Mouse (Mus musculus) frontal cortex, adult 2 months (tissue): ENCODE data around the gene Cracr2b. TPM values are rescaled to one million over a fixed set of nuclear protein-coding genes. Genes with fewer than 3 reads are reported as not detected.

Source experiments
- DNase-seq, 2 experiments: peaks; one replicate each; pipeline ENCODE4 v3.0.0; 2022; ENCODE audit warnings: low spot score in 1 of 2; ENCODE audit errors: extremely low spot score in 1 of 2
- polyA plus RNA-seq: library from polyadenylated mRNA; depleted of rRNA; stranded (reverse); fragments of >200 nt; gene quantifications from 2 replicates; pipeline ENCODE4 v1.2.3, GENCODE M21; 2012

The Cracr2b gene
- polyA plus RNA-seq, 1 experiment: 8.7 TPM

GRCm38 (mm10) chr7:141468164-141468521, 7.2 kb downstream of the Cracr2b start:
- DNase-seq: no peak

- DNase-seq: peak in 1 of 2 experiments; percentile 70
Observed at GRCm38 (mm10) chr7:141468522-141469211, 7.8 kb downstream of the Cracr2b start.

DNA sequence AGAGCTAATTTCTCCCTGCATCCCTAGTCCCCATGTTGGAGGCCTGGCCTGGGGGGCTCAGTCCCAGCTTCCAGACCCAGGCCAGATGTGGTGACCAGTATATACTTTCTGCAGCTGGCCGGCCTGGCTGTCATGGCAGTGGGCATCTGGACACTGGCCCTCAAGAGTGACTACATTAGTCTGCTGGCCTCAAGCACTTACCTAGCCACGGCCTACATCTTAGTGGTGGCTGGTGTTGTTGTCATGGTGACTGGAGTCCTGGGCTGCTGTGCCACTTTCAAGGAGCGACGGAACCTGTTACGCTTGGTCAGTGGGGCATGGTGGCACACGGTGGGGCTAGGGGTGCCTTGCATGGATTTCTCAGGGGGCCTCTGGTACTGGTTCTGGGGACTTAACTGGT, 8.5 kb downstream of the Cracr2b start:
- DNase-seq: no peak

GRCm38 (mm10) chr7:141469901-141470636, 9.2 kb downstream of the Cracr2b start:
- no peak for DNase-seq

- DNase-seq: no peak
Observed at GRCm38 (mm10) chr7:141470637-141470944, 9.7 kb downstream of the Cracr2b start.

GRCm38 (mm10) chr7:141471236-141471635, 10.3 kb downstream of the Cracr2b start:
- DNase-seq: no peak

- no peak for DNase-seq
Observed at GRCm38 (mm10) chr7:141472226-141472625, 11.3 kb downstream of the Cracr2b start.

- DNase-seq: no peak
Observed at GRCm38 (mm10) chr7:141472763-141473162, 11.9 kb downstream of the Cracr2b start.

DNA sequence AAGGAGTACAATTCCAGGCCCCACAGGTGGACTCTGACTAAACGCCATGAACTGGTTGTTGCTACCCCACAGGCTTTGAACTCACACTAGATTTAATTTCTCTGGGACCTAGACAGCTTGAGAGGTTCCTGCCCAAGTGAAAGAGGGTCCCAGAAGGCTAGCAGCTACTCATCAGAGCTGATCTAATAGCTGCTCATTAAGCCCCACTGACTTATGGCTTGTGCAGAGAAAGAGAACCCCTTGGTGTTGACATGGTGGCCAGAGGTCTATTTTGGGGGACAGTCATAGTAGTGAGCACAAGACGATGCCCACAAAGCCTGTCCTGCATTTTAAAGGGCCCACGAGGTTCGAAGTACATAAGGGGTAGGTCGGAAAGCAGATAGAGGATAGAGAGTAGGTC, 13.3 kb downstream of the Cracr2b start:
- no peak for DNase-seq

DNA sequence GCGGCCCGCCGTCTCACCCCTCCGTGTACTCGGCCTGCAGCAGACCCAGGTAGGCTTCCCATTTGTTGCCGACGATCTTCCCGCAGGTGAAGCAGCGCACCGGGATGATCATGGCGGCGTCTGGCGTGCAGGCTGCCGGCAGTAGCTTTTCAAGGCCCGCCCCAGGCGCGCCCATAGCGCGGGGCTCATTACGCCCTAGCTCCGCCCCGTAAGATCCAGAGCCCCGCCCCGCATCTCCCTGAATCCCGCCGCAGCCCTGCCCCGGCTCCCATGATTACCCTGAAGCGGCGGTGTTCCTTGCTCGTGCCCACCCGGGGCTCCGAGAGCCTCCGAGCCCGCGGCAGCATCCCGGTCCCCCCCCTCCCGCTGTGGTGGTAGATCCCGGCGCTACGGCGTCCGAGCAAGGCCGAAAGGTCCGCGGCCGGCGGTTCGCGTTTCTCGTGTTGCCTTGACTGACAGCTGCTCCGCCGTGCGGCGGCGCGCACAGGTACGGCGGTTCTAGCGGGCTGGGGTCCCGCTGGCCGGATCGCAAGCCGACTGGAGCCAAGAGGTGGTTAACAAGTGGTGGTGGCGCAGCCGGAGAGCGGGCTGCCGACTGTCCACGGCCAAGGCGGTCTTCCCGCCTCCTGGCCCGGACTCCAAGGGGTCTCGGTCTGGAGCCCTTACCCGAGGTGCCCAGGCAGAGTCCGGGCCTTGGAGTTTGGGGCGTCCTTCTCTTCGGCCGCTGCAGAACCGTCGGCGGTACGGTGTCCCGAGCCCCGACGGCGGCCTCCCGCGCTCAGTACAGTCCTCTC, 14.3 kb downstream of the Cracr2b start, which contains the start of the genes Polr2l and Tspan4:
Gene Polr2l, minus strand, starts transcription at position 122 of the 794 bp plus-strand sequence.
Gene Tspan4, plus strand, starts transcription at position 230 of the 794 bp plus-strand sequence.
- peak in 1 of 2 experiments; percentile 81 for DNase-seq

DNA sequence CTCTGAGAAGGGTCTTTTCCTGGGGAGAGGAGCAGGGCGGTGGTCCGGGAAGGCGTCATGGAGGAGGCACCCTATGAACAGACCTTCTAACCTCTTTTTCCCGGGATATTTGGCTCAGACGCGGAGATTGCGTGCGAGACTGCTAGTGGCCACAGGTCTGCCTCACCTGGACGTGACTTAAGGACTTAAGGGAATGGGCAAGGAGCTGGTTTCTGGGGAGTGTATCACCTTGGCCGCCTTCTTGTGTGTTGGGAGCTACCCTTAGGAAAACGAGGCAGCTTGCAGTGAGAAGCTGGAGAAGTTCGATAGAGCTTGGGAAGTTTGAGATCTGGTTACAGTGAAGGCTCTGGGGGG, 14.9 kb downstream of the Cracr2b start:
- DNase-seq: no peak

DNA sequence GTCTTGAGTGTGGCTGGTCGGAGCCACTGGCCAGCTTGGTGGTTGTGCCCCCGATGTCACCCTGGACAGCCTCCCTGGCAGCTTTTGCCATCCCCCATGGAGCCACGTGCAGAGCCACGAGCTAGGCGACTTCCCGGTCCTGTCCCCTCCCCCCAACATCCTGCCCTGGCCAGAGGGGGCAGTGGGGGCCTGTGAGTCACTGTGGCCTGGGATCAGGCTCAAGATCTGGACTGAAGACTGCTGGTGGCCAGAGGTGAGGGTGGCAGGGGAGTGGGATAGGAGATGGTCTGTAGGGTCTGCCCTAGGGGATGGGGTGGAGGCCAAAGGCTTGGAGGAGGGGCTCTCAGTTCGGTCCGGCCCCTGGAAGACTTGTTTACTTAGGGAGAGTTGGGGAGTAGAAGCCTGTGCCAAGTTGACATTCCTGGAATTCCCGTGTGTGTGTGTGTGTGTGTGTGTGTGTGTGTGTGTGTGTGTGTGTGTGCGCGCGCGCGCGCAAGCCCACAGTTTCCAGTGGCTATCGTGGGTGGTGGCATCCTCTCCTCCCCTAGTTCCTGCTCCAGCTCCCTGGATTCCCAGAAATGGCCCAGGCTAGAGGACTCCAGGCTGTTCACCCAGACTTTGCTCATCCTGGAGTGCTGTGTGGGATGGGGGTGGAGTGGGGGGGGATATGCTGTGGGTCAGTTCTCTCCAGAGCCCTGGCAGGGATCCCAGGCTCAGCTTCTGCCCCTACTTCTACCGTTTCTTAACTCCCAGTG, 15.5 kb downstream of the Cracr2b start:
- DNase-seq: peak in 1 of 2 experiments; percentile 55

DNA sequence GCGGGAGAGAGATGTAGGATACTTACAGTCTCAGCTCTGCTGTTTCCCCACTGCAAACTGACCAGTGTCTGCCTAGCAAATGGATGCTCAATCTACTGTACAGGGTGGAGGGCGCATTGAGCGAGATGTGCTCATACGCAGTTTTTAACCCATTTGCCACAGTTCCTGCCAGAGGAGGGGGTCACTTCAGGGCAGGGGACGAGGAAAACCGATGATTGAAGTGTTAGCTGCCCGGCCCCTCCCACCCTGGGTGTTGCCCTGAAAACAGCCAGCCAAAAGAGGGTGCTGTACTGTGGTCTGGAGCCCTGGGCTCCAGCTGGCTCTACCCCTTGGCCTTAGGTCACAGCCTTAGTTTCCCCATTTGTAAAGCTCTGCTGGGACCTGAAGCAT, 16.1 kb downstream of the Cracr2b start:
- no peak for DNase-seq

- no peak for DNase-seq
Observed at GRCm38 (mm10) chr7:141477578-141478269, 16.8 kb downstream of the Cracr2b start.

DNA sequence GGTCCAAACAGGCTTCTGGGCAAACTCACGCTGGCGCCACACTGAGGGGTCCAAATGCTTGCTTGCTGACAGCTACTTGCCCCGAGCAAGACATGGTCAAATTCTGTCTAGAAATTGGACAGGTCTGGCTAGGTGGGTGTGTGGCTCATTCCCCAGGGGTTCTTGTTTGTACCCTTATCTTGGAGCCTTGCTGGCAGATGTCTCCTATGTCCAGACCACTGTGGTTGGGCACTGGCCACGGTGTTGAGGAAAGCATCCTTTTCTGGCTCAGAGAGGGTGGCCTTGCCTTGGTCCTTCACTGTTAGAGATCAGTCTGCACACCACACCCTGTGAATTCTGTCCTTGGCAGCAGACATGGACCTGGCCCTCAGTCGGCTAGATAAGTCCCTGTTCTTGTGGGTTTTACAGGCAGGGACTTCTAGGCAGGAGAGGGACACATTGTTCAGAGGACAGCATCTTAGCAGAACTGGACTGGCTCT, 17.4 kb downstream of the Cracr2b start:
- no peak for DNase-seq

DNA sequence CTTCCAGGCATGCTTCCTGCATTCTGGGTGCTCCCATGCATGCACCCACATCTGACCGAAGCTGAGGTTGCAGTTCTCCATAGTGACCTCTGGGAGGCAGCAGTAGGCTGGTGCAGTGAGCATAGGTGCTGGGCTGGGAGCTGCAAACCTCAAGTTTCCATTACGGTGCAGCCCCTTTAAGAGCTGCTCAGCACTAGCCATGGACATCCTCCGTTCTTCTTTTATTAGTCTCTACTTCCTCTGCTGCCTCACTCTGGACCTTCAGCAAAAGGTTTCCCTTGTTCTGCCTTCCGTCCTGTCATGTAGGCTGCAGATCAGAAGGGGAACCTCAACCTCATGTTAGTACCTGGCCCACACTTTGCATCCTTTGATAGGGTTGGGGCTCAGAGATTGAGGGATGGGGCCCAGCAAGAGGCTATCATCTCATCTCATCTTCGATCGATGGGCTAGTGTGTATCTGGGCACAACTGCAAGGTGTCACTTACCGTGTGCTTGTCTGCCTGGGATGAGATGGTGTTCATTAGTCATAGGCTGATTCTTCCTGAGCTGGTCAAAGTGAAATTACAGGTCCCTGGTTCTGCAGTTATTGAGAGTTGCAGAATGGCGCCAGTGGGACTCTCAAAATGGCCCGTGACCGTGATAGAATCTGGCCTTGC, 20.1 kb downstream of the Cracr2b start:
- peak in 1 of 2 experiments; percentile 85 for DNase-seq

DNA sequence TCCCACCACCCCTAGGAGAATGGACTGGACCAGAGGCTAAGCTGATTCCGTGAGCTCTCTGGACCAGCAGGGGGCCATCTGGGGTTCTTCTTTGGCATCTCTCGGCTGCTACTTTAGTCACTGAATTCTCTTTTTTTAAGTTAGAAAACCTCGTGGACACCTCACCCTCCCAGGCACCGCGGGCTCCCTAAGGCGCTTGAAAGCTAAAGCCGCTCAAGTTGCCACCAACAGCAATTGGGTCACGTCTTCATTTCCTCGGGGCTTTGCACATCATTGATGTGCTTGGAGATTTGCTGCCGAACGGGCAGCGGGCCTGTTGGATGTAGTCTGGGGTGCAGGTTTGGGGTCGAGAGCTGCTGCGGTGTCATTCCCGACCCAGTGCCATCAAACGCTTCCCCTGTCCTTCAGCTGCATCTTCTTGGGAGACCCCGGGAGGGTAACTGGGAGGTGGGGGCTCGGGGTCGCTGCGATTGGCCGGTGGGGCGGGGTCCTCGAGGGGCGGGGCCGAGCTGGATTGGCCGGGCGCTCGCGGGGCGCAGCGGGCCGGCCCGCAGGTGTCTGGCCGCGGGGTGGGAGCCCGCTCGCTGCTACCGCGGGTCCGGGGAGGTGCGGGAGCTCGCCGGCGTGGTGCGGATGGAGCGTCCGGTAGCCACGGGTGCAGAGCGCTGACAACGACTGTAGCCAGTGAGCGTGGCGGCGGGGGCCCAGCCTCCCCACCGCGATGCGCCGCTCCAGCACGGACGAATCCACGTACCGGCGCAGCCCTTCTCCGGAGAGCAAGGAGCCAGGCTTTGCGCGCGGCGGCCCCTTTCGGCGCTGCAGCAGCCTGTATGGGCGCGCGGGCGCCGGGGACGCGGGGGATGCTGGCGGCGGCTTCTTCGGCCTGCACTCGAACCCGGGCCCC, 20.9 kb downstream of the Cracr2b start:
- peak in 1 of 2 experiments; percentile 61 for DNase-seq

DNA sequence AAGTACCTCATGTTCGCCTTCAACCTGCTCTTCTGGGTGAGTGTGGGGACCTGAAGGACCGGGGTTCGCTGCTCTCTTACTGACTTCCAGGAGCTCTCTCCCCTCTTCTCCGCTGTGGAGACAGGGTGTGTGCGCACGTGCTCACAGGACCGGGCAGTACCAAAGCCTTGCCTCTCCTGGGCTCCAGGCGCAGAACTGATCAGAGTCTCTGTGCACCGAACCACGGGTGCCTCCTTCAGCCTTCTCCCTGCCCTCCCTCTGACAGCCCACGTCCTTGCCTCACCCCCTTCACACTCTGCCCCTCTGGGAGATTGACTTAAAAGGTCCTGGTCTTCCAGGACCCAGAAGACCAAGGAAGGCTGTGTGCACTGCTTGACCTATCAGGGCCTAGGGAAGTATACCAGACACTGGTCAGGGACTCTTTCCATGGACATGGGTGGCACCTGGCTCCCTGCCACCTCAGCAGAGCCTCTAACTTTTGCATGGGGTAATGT, 21.7 kb downstream of the Cracr2b start:
- no peak for DNase-seq
